Mouse (Mus musculus) lung, postnatal 0 days (tissue): ENCODE measurements around the gene Epb41l1.

Source experiments
- CTCF ChIP-seq: IDR thresholded peaks from 2 replicates; pipeline ENCODE4 v1.5.1; 2016; ENCODE audit warnings: antibody characterized with exemption, mild to moderate bottlenecking
- EP300 ChIP-seq: IDR thresholded peaks from 2 replicates; pipeline ENCODE4 v1.6.1; 2016; ENCODE audit warnings: antibody characterized with exemption, mild to moderate bottlenecking, control low read depth

DNA sequence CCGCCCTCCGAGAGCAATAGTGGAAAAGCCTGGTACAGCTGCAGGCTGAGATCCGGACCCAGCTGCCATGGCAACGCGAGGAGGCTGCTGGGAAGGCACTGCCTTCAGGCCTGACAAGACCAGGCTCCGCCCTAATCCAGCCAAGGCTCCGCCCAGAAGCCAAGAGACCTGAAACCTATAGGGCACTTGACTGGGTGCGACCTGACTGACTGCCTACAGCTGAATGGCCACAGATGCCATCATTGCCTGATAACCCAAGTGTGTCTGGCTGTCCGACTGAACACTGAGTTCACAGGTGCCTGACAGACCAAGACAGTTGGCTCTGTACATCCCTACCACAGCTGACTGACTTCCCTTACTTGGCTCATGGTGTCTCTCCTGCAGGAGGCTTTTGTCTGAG is 19.4 kb upstream of the Epb41l1 start:
- TF ChIP-seq CTCF (no peak), EP300 (no peak)
